Mouse (Mus musculus): Measurements from ENCODE around the gene Fgf18. TPM values are rescaled to one million over a fixed set of nuclear protein-coding genes. Genes with fewer than 3 reads are reported as not detected.

Fgf18 gene
- polyA plus RNA-seq, 1 experiment = 0.62 TPM

DNA sequence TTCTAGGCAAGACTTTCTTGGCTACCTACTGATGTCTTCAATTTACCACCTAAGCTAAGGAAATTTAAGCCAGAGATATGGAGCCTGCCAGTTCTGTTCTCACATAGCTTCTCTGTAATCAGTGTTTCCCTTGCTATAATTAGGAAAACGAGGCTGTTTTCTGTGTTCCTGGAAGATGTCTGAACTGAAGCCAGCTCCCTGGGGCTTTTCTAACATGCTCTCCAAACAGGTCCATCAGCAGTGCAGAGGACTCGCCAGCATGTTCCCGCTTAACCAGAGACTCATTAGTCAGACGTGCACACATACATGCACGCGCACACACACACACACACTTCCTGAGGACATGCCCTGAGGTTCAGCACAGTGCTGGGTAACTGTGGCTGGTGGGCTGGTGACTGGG, 57.3 kb downstream of the Fgf18 start:
- Histone ChIP-seq H3K4me1 (ENCODE audit: control insufficient read depth, insufficient read depth, insufficient read length) (no peaks in the 10 kb centered on the region), H3K4me3 (ENCODE audit: extremely low read depth, insufficient read depth, insufficient read length) (no peak overlapping the region), H3K27ac (ENCODE audit: insufficient read depth, low read length) (no peak overlapping the region), H3K36me3 (ENCODE audit: control insufficient read depth, insufficient read depth, low read length) (no peaks in the 10 kb centered on the region), H3K27me3 (ENCODE audit: control insufficient read depth, insufficient read depth, low read length) (no peaks in the 10 kb centered on the region)
- TF ChIP-seq POLR2A (IDR thresholded peaks at IDR 0.05; ENCODE audit: low read depth, low read length) = no peak
- TF ChIP-seq CTCF (IDR thresholded peaks at IDR 0.05; ENCODE audit: extremely low read depth, insufficient read depth, insufficient read length, insufficient replicate concordance) = no peak
- no peak for DNase-seq (ENCODE audit: low read depth in 1 of 2, low spot score in 2 of 2)
- 52% methylated on average over 6 of the region's 6 CpGs for WGBS

- no peaks in the 10 kb centered on the region for H3K4me1 ChIP-seq (ENCODE audit: control insufficient read depth, insufficient read depth, insufficient read length)
- H3K27me3 ChIP-seq (ENCODE audit: control insufficient read depth, insufficient read depth, low read length) = no peaks in the 10 kb centered on the region
- H3K27ac ChIP-seq (ENCODE audit: insufficient read depth, low read length) = no peak overlapping the region
- WGBS = 44% methylated on average over 1 of the region's 1 CpGs
- no peak for TF ChIP-seq POLR2A (IDR thresholded peaks at IDR 0.05; ENCODE audit: low read depth, low read length)
- no peak overlapping the region for H3K4me3 ChIP-seq (ENCODE audit: extremely low read depth, insufficient read depth, insufficient read length)
- no peaks in the 10 kb centered on the region for H3K36me3 ChIP-seq (ENCODE audit: control insufficient read depth, insufficient read depth, low read length)
- DNase-seq (ENCODE audit: low read depth in 1 of 2, low spot score in 2 of 2) = no peak
Measured at GRCm38 (mm10) chr11:33088181-33088580, 59.0 kb downstream of the Fgf18 start.

DNA sequence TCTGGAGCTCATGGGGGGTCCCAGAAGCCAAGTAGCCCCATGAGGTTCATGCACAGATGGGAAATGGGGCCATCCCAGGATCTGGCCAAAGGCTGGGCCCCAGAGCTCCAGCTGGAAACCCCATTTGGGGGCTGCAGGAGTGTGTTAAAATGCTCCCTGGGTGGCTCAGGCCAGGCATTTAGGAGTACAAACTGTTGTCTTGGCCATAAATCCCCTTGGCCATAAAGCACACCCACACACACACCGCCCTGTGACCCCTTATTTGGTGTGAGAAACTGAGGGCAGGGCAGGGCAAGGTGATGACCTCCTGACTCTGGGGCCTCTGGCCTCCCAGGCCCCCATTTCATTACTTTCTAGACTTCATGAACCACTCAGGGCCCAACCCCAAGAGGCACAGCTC, 61.2 kb downstream of the Fgf18 start:
- no peak for DNase-seq (ENCODE audit: low read depth in 1 of 2, low spot score in 2 of 2)
- Histone ChIP-seq H3K4me3 (ENCODE audit: extremely low read depth, insufficient read depth, insufficient read length) (no peak overlapping the region), H3K27ac (ENCODE audit: insufficient read depth, low read length) (no peak overlapping the region), H3K36me3 (ENCODE audit: control insufficient read depth, insufficient read depth, low read length) (no peaks in the 10 kb centered on the region), H3K27me3 (ENCODE audit: control insufficient read depth, insufficient read depth, low read length) (no peaks in the 10 kb centered on the region), H3K4me1 (ENCODE audit: control insufficient read depth, insufficient read depth, insufficient read length) (no peaks in the 10 kb centered on the region)
- TF ChIP-seq POLR2A (IDR thresholded peaks at IDR 0.05; ENCODE audit: low read depth, low read length) = no peak
- no peak for TF ChIP-seq CTCF (IDR thresholded peaks at IDR 0.05; ENCODE audit: extremely low read depth, insufficient read depth, insufficient read length, insufficient replicate concordance)
- WGBS = 89% methylated on average over 1 of the region's 1 CpGs

- Histone ChIP-seq H3K4me1 (ENCODE audit: control insufficient read depth, insufficient read depth, insufficient read length) (no peaks in the 10 kb centered on the region), H3K27ac (ENCODE audit: insufficient read depth, low read length) (no peak overlapping the region), H3K36me3 (ENCODE audit: control insufficient read depth, insufficient read depth, low read length) (no peaks in the 10 kb centered on the region), H3K27me3 (ENCODE audit: control insufficient read depth, insufficient read depth, low read length) (no peaks in the 10 kb centered on the region), H3K4me3 (ENCODE audit: extremely low read depth, insufficient read depth, insufficient read length) (no peak overlapping the region)
- WGBS = 70% methylated on average over 4 of the region's 4 CpGs
- TF ChIP-seq POLR2A (IDR thresholded peaks at IDR 0.05; ENCODE audit: low read depth, low read length) = no peak
- no peak for TF ChIP-seq CTCF (IDR thresholded peaks at IDR 0.05; ENCODE audit: extremely low read depth, insufficient read depth, insufficient read length, insufficient replicate concordance)
- no peak for DNase-seq (ENCODE audit: low read depth in 1 of 2, low spot score in 2 of 2)
Measured at GRCm38 (mm10) chr11:33085514-33085913, 61.7 kb downstream of the Fgf18 start.

DNA sequence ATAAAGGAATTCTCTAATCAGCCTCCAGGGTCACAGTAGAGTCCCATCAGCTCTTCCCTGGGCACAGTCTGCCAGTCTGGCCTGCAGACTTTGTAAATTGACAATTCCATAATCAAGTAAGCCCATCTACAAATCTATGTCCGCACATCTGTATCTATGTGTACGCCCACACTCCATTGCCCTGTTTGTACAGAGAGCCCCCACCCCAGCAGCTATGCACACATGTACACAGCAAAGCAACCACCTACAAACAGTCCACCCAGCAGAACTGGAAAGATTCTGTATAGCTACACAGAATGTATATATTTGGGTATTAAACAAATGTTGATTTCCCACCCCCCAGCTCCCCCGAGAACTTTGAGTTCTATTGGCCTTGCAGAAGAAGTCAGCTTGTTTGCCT, 62.1 kb downstream of the Fgf18 start:
- H3K36me3 ChIP-seq (ENCODE audit: control insufficient read depth, insufficient read depth, low read length) = no peaks in the 10 kb centered on the region
- 93% methylated on average over 3 of the region's 3 CpGs for WGBS
- no peaks in the 10 kb centered on the region for H3K27me3 ChIP-seq (ENCODE audit: control insufficient read depth, insufficient read depth, low read length)
- no peak overlapping the region for H3K27ac ChIP-seq (ENCODE audit: insufficient read depth, low read length)
- TF ChIP-seq CTCF (IDR thresholded peaks at IDR 0.05; ENCODE audit: extremely low read depth, insufficient read depth, insufficient read length, insufficient replicate concordance) (no peak), POLR2A (IDR thresholded peaks at IDR 0.05; ENCODE audit: low read depth, low read length) (no peak)
- no peaks in the 10 kb centered on the region for H3K4me1 ChIP-seq (ENCODE audit: control insufficient read depth, insufficient read depth, insufficient read length)
- no peak overlapping the region for H3K4me3 ChIP-seq (ENCODE audit: extremely low read depth, insufficient read depth, insufficient read length)
- no peak for DNase-seq (ENCODE audit: low read depth in 1 of 2, low spot score in 2 of 2)

GRCm38 (mm10) chr11:33084041-33084440, 63.2 kb downstream of the Fgf18 start:
- no peak overlapping the region for H3K27ac ChIP-seq (ENCODE audit: insufficient read depth, low read length)
- no peak for TF ChIP-seq POLR2A (IDR thresholded peaks at IDR 0.05; ENCODE audit: low read depth, low read length)
- no peak for TF ChIP-seq CTCF (IDR thresholded peaks at IDR 0.05; ENCODE audit: extremely low read depth, insufficient read depth, insufficient read length, insufficient replicate concordance)
- 64% methylated on average over 2 of the region's 2 CpGs for WGBS

DNA sequence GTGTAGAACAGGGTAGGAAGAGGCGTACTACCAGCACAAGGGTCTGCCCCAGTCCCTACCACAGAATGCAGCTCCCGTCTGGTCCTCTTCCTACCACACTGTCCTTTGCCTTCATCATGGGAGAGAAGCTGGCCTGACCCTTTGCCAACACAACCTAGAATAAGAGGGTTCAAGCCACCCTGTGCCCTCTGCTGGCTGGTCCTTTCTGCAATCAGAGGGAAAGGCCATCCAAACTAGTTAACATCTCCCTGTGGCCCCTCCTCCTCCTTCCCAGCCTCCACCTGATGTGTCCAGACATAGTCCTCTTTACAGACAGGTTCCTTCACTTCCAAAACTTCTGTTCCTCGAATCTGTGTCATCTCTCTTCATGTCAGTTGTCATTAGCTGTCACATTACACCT, 66.0 kb downstream of the Fgf18 start:
- no peaks in the 10 kb centered on the region for H3K36me3 ChIP-seq (ENCODE audit: control insufficient read depth, insufficient read depth, low read length)
- no peak for TF ChIP-seq POLR2A (IDR thresholded peaks at IDR 0.05; ENCODE audit: low read depth, low read length)
- no peak for TF ChIP-seq CTCF (IDR thresholded peaks at IDR 0.05; ENCODE audit: extremely low read depth, insufficient read depth, insufficient read length, insufficient replicate concordance)
- H3K27me3 ChIP-seq (ENCODE audit: control insufficient read depth, insufficient read depth, low read length) = no peaks in the 10 kb centered on the region
- WGBS = 66% methylated on average over 3 of the region's 3 CpGs
- no peaks in the 10 kb centered on the region for H3K4me1 ChIP-seq (ENCODE audit: control insufficient read depth, insufficient read depth, insufficient read length)
- DNase-seq (ENCODE audit: low read depth in 1 of 2, low spot score in 2 of 2) = no peak
- H3K4me3 ChIP-seq (ENCODE audit: extremely low read depth, insufficient read depth, insufficient read length) = no peak overlapping the region
- H3K27ac ChIP-seq (ENCODE audit: insufficient read depth, low read length) = no peak overlapping the region

More at GRCm38 (mm10) chr11:33084041-33084440, 63.2 kb downstream of the Fgf18 start:
- no peaks in the 10 kb centered on the region for H3K27me3 ChIP-seq (ENCODE audit: control insufficient read depth, insufficient read depth, low read length)
- H3K36me3 ChIP-seq (ENCODE audit: control insufficient read depth, insufficient read depth, low read length) = no peaks in the 10 kb centered on the region
- H3K4me1 ChIP-seq (ENCODE audit: control insufficient read depth, insufficient read depth, insufficient read length) = no peaks in the 10 kb centered on the region
- no peak overlapping the region for H3K4me3 ChIP-seq (ENCODE audit: extremely low read depth, insufficient read depth, insufficient read length)
- no peak for DNase-seq (ENCODE audit: low read depth in 1 of 2, low spot score in 2 of 2)
